Mouse (Mus musculus) ES-Bruce4 (cell line): ENCODE measurements around the gene Mterf1a.

Experiments
- CTCF ChIP-seq: IDR thresholded peaks from one replicate; pipeline ENCODE4 v1.8.1; 2011; ENCODE audit warnings: low read depth, low read length
- EP300 ChIP-seq: IDR thresholded peaks from 2 replicates; pipeline ENCODE4 v1.6.1; 2011; ENCODE audit warnings: low read depth, low read length; ENCODE audit not compliant: insufficient read depth
- POLR2A ChIP-seq: IDR thresholded peaks from one replicate; pipeline ENCODE4 v1.8.1; 2011; ENCODE audit warnings: low read length; ENCODE audit not compliant: insufficient read depth

DNA sequence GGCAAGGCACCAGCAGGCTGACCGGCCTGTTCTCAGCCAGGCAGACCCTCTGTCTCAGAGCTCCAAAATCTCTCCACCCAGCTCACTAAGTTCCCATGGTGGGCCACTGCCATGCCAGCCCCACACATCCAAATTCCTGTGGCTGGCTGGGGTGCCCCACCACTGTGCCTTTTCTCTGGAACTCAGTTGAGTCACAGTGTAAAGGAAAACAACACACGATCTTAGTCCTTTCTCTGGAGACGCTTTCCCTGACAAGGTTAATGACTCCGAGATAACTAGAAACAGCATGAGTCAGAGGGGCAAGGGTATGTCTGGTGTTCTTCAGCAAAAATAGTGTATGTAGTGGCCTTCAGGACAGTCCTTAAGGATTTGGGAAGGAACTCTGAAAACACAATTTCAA, 23.6 kb downstream of the Mterf1a start:
- TF ChIP-seq CTCF, result no peak
- TF ChIP-seq POLR2A, result no peak
- no peak for TF ChIP-seq EP300
